Mouse (Mus musculus) MEL (cell line): ENCODE results near the gene Cmtm7. TPM values are rescaled to one million over a fixed set of nuclear protein-coding genes. Genes with fewer than 3 reads are reported as not detected.

Experiments used
- DNase-seq: peaks from one replicate; pipeline ENCODE4 v3.0.0; 2011; ENCODE audit warnings: low read depth, low spot score
- H3K27ac ChIP-seq: 2 replicates; pipeline ENCODE4 v1.5.1; 2012; ENCODE audit warnings: low read depth, mild to moderate bottlenecking, control low read depth, low read length, moderate library complexity; ENCODE audit not compliant: control insufficient read depth
- H3K27me3 ChIP-seq, 2 experiments: fragments of 150-350 bp in 1 of 2; sonication (generic) in 1 of 2; 2 replicates each; pipeline ENCODE4 v1.6.1; 2012; ENCODE audit warnings: low read length in 2 of 2, mild to moderate bottlenecking in 2 of 2, improper control_type of control experiment in 1 of 2, moderate library complexity in 1 of 2; ENCODE audit not compliant: insufficient read depth in 2 of 2, control insufficient read depth in 1 of 2
- H3K36me3 ChIP-seq, 2 experiments: 2 replicates each; pipeline ENCODE4 v1.6.1; 2012 to 2014; ENCODE audit warnings: low read length in 2 of 2, improper control_type of control experiment in 1 of 2, inconsistent platforms in 1 of 2, mild to moderate bottlenecking in 1 of 2; ENCODE audit not compliant: insufficient read depth in 2 of 2, control insufficient read depth in 1 of 2
- H3K4me1 ChIP-seq, 2 experiments: fragments of 150-350 bp in 1 of 2; sonication (generic) in 1 of 2; 2 replicates each; pipeline ENCODE4 v1.6.1; 2012; ENCODE audit warnings: low read length in 2 of 2, improper control_type of control experiment in 1 of 2, mild to moderate bottlenecking in 1 of 2; ENCODE audit not compliant: insufficient read depth in 2 of 2, control insufficient read depth in 1 of 2
- H3K4me3 ChIP-seq, 2 experiments: fragments of 150-350 bp in 1 of 2; sonication (generic) in 1 of 2; 2 replicates each; pipeline ENCODE4 v1.5.1; 2012; ENCODE audit warnings: low read depth in 2 of 2, low read length in 2 of 2, mild to moderate bottlenecking in 2 of 2, moderate library complexity in 2 of 2, control low read depth in 1 of 2, improper control_type of control experiment in 1 of 2; ENCODE audit not compliant: control insufficient read depth in 1 of 2, insufficient read depth in 1 of 2
- H3K79me2 ChIP-seq: 2 replicates; pipeline ENCODE4 v1.6.1; 2012; ENCODE audit warnings: mild to moderate bottlenecking, low read length, moderate library complexity; ENCODE audit not compliant: control insufficient read depth, poor library complexity, insufficient read depth
- H3K9ac ChIP-seq: 2 replicates; pipeline ENCODE4 v1.6.1; 2012; ENCODE audit warnings: low read depth, mild to moderate bottlenecking, control low read depth, low read length, moderate library complexity; ENCODE audit not compliant: control insufficient read depth, poor library complexity, severe bottlenecking
- H3K9me3 ChIP-seq: fragments of 150-350 bp; sonication (generic); replicated peaks from 2 replicates; pipeline ENCODE4 v1.6.1; 2012; ENCODE audit warnings: mild to moderate bottlenecking, low read length, improper control_type of control experiment, moderate library complexity; ENCODE audit not compliant: insufficient read depth
- CHD1 ChIP-seq: IDR thresholded peaks from 2 replicates; pipeline ENCODE4 v1.6.1; 2012; ENCODE audit warnings: low read depth, mild to moderate bottlenecking, inconsistent platforms, low read length, improper control_type of control experiment
- CHD2 ChIP-seq: IDR thresholded peaks from 2 replicates; pipeline ENCODE4 v1.6.1; 2011; ENCODE audit warnings: low read length, improper control_type of control experiment
- CTCF ChIP-seq, 3 experiments: IDR thresholded peaks in 2 of 3; conservative IDR thresholded peaks in 1 of 3; 2 replicates each; pipeline ENCODE4 v1.5.1; 2011 to 2012; ENCODE audit warnings: low read length in 3 of 3, low read depth in 2 of 3, mild to moderate bottlenecking in 2 of 3, improper control_type of control experiment in 1 of 3, inconsistent platforms in 1 of 3, mixed read lengths in 1 of 3, moderate library complexity in 1 of 3; ENCODE audit not compliant: control insufficient read depth in 1 of 3, insufficient read depth in 1 of 3, poor library complexity in 1 of 3, severe bottlenecking in 1 of 3
- E2F4 ChIP-seq: IDR thresholded peaks from 2 replicates; pipeline ENCODE4 v1.6.1; 2011; ENCODE audit warnings: low read depth, low read length, improper control_type of control experiment, borderline replicate concordance
- ELF1 ChIP-seq: IDR thresholded peaks from 2 replicates; pipeline ENCODE4 v1.6.1; 2014; ENCODE audit warnings: low read depth, mild to moderate bottlenecking, inconsistent platforms, low read length, improper control_type of control experiment, moderate library complexity
- EP300 ChIP-seq, 2 experiments: IDR thresholded peaks; 2 replicates each; pipeline ENCODE4 v1.6.1; 2011; ENCODE audit warnings: improper control_type of control experiment in 2 of 2, low read length in 2 of 2, low read depth in 1 of 2, mild to moderate bottlenecking in 1 of 2
- ETS1 ChIP-seq: IDR thresholded peaks from 2 replicates; pipeline ENCODE4 v1.6.1; 2012; ENCODE audit warnings: low read depth, mild to moderate bottlenecking, inconsistent platforms, low read length, improper control_type of control experiment, moderate library complexity
- GABPA ChIP-seq: IDR thresholded peaks from 2 replicates; pipeline ENCODE4 v1.6.1; 2012; ENCODE audit warnings: low read depth, mild to moderate bottlenecking, inconsistent platforms, low read length, improper control_type of control experiment, moderate library complexity
- GATA1 ChIP-seq: IDR thresholded peaks from 2 replicates; pipeline ENCODE4 v1.6.1; 2011; ENCODE audit warnings: low read depth, low read length, improper control_type of control experiment
- HCFC1 ChIP-seq: IDR thresholded peaks from 2 replicates; pipeline ENCODE4 v1.6.1; 2012; ENCODE audit warnings: low read depth, mild to moderate bottlenecking, inconsistent platforms, low read length, improper control_type of control experiment, moderate library complexity
- JUND ChIP-seq: IDR thresholded peaks from 2 replicates; pipeline ENCODE4 v1.6.1; 2011; ENCODE audit warnings: low read depth, mild to moderate bottlenecking, improper control_type of control experiment, low read length
- KAT2A ChIP-seq: conservative IDR thresholded peaks from 2 replicates; pipeline ENCODE4 v1.6.1; 2012; ENCODE audit warnings: low read depth, low read length, improper control_type of control experiment, inconsistent platforms
- MAFK ChIP-seq: IDR thresholded peaks from 2 replicates; pipeline ENCODE4 v1.6.1; 2011; ENCODE audit warnings: low read depth, mild to moderate bottlenecking, low read length, improper control_type of control experiment, borderline replicate concordance
- MAX ChIP-seq: IDR thresholded peaks from 2 replicates; pipeline ENCODE4 v1.6.1; 2011; ENCODE audit warnings: low read length, improper control_type of control experiment
- MAZ ChIP-seq: IDR thresholded peaks from 2 replicates; pipeline ENCODE4 v1.6.1; 2012; ENCODE audit warnings: low read depth, mild to moderate bottlenecking, inconsistent platforms, low read length, improper control_type of control experiment
- MEF2A ChIP-seq: IDR thresholded peaks from 2 replicates; pipeline ENCODE4 v1.6.1; 2014; ENCODE audit warnings: low read depth, mild to moderate bottlenecking, inconsistent platforms, low read length, improper control_type of control experiment; ENCODE audit not compliant: poor library complexity, insufficient replicate concordance, severe bottlenecking; ENCODE audit errors: extremely low read depth
- MXI1 ChIP-seq: IDR thresholded peaks from 2 replicates; pipeline ENCODE4 v1.6.1; 2011; ENCODE audit warnings: mild to moderate bottlenecking, low read depth, low read length, improper control_type of control experiment
- MYB ChIP-seq: IDR thresholded peaks from 2 replicates; pipeline ENCODE4 v1.6.1; 2011; ENCODE audit warnings: mild to moderate bottlenecking, low read depth, low read length, improper control_type of control experiment
- MYC ChIP-seq: IDR thresholded peaks from 2 replicates; pipeline ENCODE4 v1.6.1; 2011; ENCODE audit warnings: low read depth, mild to moderate bottlenecking, low read length, improper control_type of control experiment, moderate library complexity
- NELFE ChIP-seq: IDR thresholded peaks from 2 replicates; pipeline ENCODE4 v1.6.1; 2011; ENCODE audit warnings: low read depth, low read length, improper control_type of control experiment
- POLR2A ChIP-seq, 2 experiments: IDR thresholded peaks; 2 replicates each; pipeline ENCODE4 v1.6.1; 2011 to 2012; ENCODE audit warnings: low read length in 2 of 2, mild to moderate bottlenecking in 2 of 2, control low read depth in 1 of 2, improper control_type of control experiment in 1 of 2, low read depth in 1 of 2, moderate library complexity in 1 of 2; ENCODE audit not compliant: control insufficient read depth in 1 of 2, insufficient read depth in 1 of 2, poor library complexity in 1 of 2
- POLR2AphosphoS2 ChIP-seq: IDR thresholded peaks from 2 replicates; pipeline ENCODE4 v1.6.1; 2011; ENCODE audit warnings: low read length, improper control_type of control experiment
- RAD21 ChIP-seq: IDR thresholded peaks from 2 replicates; pipeline ENCODE4 v1.6.1; 2011; ENCODE audit warnings: mild to moderate bottlenecking, low read depth, low read length, improper control_type of control experiment
- RCOR1 ChIP-seq: IDR thresholded peaks from 2 replicates; pipeline ENCODE4 v1.6.1; 2012; ENCODE audit warnings: low read depth, mild to moderate bottlenecking, inconsistent platforms, low read length, improper control_type of control experiment
- SIN3A ChIP-seq: IDR thresholded peaks from 2 replicates; pipeline ENCODE4 v1.6.1; 2012; ENCODE audit warnings: low read length, improper control_type of control experiment, inconsistent platforms
- SMC3 ChIP-seq: IDR thresholded peaks from 2 replicates; pipeline ENCODE4 v1.6.1; 2011; ENCODE audit warnings: low read depth, low read length, improper control_type of control experiment
- TAL1 ChIP-seq: IDR thresholded peaks from 2 replicates; pipeline ENCODE4 v1.6.1; 2012; ENCODE audit warnings: mild to moderate bottlenecking, inconsistent platforms, low read length, moderate library complexity, mixed read lengths
- TBP ChIP-seq: IDR thresholded peaks from 2 replicates; pipeline ENCODE4 v1.8.0; 2011; ENCODE audit warnings: low read depth, low read length, improper control_type of control experiment
- TCF12 ChIP-seq: IDR thresholded peaks from 2 replicates; pipeline ENCODE4 v1.6.1; 2014; ENCODE audit warnings: low read depth, mild to moderate bottlenecking, inconsistent platforms, low read length, improper control_type of control experiment, moderate library complexity
- UBTF ChIP-seq: IDR thresholded peaks from 2 replicates; pipeline ENCODE4 v1.6.1; 2012; ENCODE audit warnings: low read depth, mild to moderate bottlenecking, inconsistent platforms, low read length, improper control_type of control experiment, moderate library complexity, borderline replicate concordance; ENCODE audit not compliant: insufficient read depth
- USF1 ChIP-seq: IDR thresholded peaks from 2 replicates; pipeline ENCODE4 v1.6.1; 2014; ENCODE audit warnings: low read depth, mild to moderate bottlenecking, inconsistent platforms, low read length, improper control_type of control experiment, moderate library complexity
- USF2 ChIP-seq, 2 experiments: IDR thresholded peaks; 2 replicates each; pipeline ENCODE4 v1.6.1; 2011 to 2012; ENCODE audit warnings: improper control_type of control experiment in 2 of 2, low read length in 2 of 2, borderline replicate concordance in 1 of 2, inconsistent platforms in 1 of 2, low read depth in 1 of 2, mild to moderate bottlenecking in 1 of 2; ENCODE audit not compliant: insufficient read depth in 1 of 2
- ZC3H11A ChIP-seq: IDR thresholded peaks from 2 replicates; pipeline ENCODE4 v1.6.1; 2012; ENCODE audit warnings: low read depth, mild to moderate bottlenecking, inconsistent platforms, low read length, improper control_type of control experiment
- ZKSCAN1 ChIP-seq: IDR thresholded peaks from 2 replicates; pipeline ENCODE4 v1.6.1; 2012; ENCODE audit warnings: low read depth, mild to moderate bottlenecking, inconsistent platforms, low read length, improper control_type of control experiment, moderate library complexity
- ZMIZ1 ChIP-seq: IDR thresholded peaks from 2 replicates; pipeline ENCODE4 v1.6.1; 2012; ENCODE audit warnings: low read depth, mild to moderate bottlenecking, inconsistent platforms, low read length, improper control_type of control experiment, moderate library complexity
- ZNF384 ChIP-seq: IDR thresholded peaks from 2 replicates; pipeline ENCODE4 v1.6.1; 2012; ENCODE audit warnings: low read depth, mild to moderate bottlenecking, inconsistent platforms, low read length, improper control_type of control experiment
- polyA plus RNA-seq, 2 experiments: library from polyadenylated mRNA; stranded (reverse) in 1 of 2; unstranded in 1 of 2; fragments of >175 nt in 1 of 2; fragments of >200 nt in 1 of 2; gene quantifications; 2 replicates each; pipeline versions ENCODE4 v1.2.1 to v1.2.4; 2012; ENCODE audit warnings: low replicate concordance in 2 of 2, low read depth in 1 of 2; ENCODE audit not compliant: insufficient read length in 2 of 2, insufficient read depth in 1 of 2, missing spikeins in 1 of 2
- total RNA-seq: library from RNA; depleted of rRNA; stranded (reverse); fragments of 300-350 nt; gene quantifications from 2 replicates; pipeline ENCODE4 v1.2.3, GENCODE M21; 2012

Cmtm7 gene
- total and polyA plus RNA-seq, 3 experiments: 290 to 545 TPM; not detected in 1

- Histone ChIP-seq H3K9me3 (no peaks in the 10 kb centered on the region), H3K27me3 (no peaks in the 10 kb centered on the region), H3K9ac (peak within 1 kb of the TSS; percentile 77), H3K4me1 (peaks cover 6 to 23% of the 10 kb centered on the region in 2 experiments), H3K79me2 (peaks cover 25% of the 10 kb centered on the region), H3K27ac (peak within 1 kb of the TSS; percentile 80), H3K36me3 (peaks cover 0 to 25% of the 10 kb centered on the region in 2 experiments; a peak in 2 of 4 replicates), H3K4me3 (peak within 1 kb of the TSS; percentile 72 to 98)
- DNase-seq: peak; percentile 95
- TF ChIP-seq SMC3 (no peak), ELF1 (peak; percentile 74), ETS1 (peak; percentile 90), TAL1 (peak; percentile 70), NELFE (peak; percentile 73), KAT2A (peak; percentile 22; the same call in 1 of the 2 replicates), JUND (no peak), MAFK (no peak; the same call in 1 of the 2 replicates), ZNF384 (no peak), POLR2A (IDR thresholded peaks at IDR 0.05; ENCODE audit: control insufficient read depth in 1 of 2, insufficient read depth in 1 of 2, low read depth in 1 of 2, low read length in 2 of 2, poor library complexity in 1 of 2) (peak; percentile 53 to 81; a peak in 3 of 4 replicates), MAZ (no peak), MXI1 (peak; percentile 73), MEF2A (no peak), GABPA (no peak), USF2 (IDR thresholded peaks at IDR 0.05; ENCODE audit: borderline replicate concordance in 1 of 2, insufficient read depth in 1 of 2, low read depth in 1 of 2, low read length in 2 of 2) (no peak), ZKSCAN1 (no peak), RAD21 (no peak), USF1 (no peak), MYB (no peak), E2F4 (no peak), POLR2AphosphoS2 (peak; percentile 48; the same call in 1 of the 2 replicates), HCFC1 (peak; percentile 75), CTCF (IDR thresholded peaks at IDR 0.05 in 2 of 3, conservative IDR thresholded peaks at IDR 0.05 in 1 of 3; ENCODE audit: control insufficient read depth in 1 of 3, insufficient read depth in 1 of 3, low read depth in 2 of 3, low read length in 3 of 3, poor library complexity in 1 of 3, severe bottlenecking in 1 of 3) (peak in 2 of 3 experiments; percentile 35 to 38; a peak in 5 of 6 replicates), MAX (peak; percentile 75), SIN3A (peak; percentile 88), CHD2 (no peak), UBTF (no peak), EP300 (IDR thresholded peaks at IDR 0.05; ENCODE audit: low read depth in 1 of 2, low read length in 2 of 2) (peak; percentile 83 to 86), GATA1 (peak; percentile 85), CHD1 (no peak), TBP (no peak; the same call in 1 of the 2 replicates), RCOR1 (peak; percentile 83), TCF12 (peak; percentile 81), ZC3H11A (no peak), ZMIZ1 (peak; percentile 68), MYC (0 out of 2 replicates have a peak, but pooled peaks have one; percentile 3)
Observed at GRCm38 (mm10) chr9:114731011-114731755, 50.5 kb downstream of the Cmtm7 start, which contains the start of gene Cmtm6. Gene Cmtm6 (plus strand): TSS chr9:114731116.
